Mouse (Mus musculus): ENCODE measurements at regions not wholly inside any gene's neighbourhood (a gene's known extent, or its start where the extent isn't known, plus 50 kb on each side); places are given as distances from the start of the nearest gene placed in this dataset.

DNA sequence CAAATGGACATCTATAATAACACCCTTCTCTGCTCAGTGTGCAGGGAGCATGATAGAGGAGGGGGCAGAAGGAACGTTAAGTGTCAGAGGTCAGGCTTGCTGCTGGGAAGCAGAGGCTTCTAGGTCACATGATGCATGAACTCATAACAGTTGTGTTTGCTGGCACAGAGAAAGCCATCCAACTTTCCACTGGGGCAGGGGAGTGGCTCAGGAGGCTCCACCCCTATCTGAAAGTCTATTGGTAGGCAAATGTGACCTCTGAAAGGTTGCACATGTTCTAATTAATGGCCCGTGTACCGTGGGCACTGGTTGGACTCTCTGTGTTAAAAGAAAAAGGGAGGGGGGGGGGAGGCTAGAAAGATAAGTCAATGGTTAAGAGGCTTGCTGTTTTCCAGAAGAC is 224.6 kb downstream of the Slc16a7 start:
- DNase-seq: no peak

DNA sequence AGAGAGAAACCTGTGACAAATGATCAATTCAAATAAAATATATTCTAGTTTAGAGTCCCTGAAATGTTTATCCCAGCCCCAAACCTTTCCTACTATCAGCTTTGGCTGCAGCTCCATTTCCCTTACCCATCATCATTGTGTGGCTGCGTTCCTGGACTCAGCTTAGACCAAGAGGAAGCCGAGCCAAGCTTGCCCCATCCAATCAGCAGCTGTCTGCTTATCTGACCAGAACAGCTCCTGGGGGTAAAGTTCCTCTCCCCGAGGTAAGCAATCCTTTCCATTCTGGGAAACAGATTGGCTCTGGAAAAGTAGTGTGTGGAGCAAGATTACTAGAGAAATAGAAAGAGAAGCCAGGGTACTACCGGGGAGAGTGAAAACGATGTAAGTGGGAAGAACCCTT is 228.2 kb downstream of the Slc16a7 start:
- no peak for DNase-seq

DNA sequence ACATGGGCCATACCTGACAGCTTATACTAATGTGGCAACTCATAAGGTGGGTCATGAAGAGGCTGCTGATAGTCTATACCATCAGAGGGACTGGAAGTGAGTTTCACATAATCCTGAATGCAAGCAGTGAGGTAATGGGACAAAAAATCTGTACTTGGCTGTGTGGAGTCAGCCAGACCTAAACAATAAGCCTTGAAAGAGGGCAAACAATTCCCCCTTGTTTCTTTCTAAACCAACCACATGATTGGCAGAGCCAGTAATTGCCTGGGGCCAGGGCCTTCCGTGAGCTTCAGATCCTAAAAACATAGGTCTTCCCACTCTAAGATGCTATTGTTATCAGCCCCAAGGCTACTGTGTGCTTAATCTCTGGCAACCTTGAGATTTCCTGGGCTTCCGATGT is 240.5 kb downstream of the Slc16a7 start:
- DNase-seq: no peak

DNA sequence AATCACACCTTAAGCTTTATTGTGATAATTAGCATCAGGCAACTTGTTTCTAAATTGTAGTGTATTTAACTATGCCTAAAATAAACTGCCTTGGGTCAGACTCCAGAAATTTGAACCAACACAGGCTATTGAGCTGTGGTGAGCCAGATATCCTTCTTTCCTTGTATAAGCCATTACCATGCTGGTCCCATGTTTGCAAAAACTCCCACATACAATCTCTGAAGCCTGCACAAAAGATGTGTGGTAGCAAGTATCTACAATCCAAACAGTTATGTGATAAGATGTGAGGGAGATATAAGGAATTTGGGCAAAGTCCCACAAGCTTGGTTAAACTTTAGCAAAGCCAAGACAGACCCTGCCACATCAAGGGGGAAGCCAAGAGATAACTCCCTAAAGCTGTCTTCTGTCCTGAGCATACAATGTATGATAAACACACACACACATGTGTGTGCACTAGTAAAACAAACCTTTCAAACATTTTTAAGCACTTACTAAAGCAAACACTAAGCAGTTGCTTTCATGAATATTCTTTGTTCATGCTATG is 242.0 kb downstream of the Slc16a7 start:
- no peak for DNase-seq

DNA sequence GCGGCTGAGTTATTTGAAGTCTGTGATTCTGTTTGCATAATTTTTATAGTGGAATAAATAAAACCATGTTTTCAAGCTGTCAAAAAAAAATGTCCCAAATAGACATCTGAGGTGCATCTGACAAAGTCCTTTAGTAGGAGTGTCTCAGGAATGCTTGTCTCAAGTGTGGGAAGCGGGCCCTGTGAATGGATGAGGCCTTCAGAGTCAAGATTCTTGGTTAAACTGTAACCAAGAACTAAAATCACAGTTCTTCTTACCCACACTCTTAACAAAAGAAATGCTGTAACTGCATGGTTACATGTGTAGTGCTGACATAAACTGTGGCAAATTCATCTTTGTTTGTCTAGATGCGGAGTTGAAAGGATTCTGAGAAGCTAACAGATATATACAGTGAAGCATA is 242.9 kb downstream of the Slc16a7 start:
- no peak for DNase-seq

DNA sequence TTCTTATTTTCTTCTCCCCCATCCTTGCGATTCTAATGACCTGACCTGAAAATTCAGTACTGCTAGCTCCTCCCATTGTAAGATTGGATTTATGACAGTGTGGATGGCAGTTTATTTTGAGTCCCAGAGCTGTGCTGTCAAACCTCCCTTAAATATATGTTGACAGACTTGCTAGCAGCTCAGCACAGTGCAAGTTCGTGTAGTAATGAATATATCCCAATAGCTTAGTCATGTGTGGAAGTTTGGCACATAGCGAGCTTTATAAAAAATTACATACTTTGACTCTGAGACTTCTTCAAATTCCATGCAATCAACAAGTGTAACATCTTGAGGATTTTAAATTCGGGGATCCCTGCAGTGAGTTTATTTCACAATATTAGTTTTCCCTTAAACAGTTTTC is 243.5 kb downstream of the Slc16a7 start:
- no peak for DNase-seq

DNA sequence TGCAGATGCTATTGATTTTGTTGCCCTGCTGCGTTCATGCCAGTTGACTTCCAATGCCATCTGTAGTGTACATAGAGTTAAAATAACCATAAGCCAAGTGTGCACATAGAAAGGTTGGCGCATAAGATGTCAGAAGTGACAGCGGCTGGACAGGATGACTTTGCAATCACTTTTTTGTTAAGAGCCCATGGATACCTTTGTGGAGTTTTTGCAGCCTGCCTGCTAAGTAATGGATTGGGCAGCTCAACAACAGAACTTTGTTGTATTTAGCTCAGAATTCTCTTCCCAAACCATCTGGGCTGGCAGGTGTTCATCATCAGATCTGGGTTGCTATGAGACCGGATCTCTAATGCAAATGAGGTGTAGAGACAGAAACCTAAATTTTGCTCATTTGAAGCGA is 267.5 kb downstream of the Slc16a7 start:
- no peak for DNase-seq

DNA sequence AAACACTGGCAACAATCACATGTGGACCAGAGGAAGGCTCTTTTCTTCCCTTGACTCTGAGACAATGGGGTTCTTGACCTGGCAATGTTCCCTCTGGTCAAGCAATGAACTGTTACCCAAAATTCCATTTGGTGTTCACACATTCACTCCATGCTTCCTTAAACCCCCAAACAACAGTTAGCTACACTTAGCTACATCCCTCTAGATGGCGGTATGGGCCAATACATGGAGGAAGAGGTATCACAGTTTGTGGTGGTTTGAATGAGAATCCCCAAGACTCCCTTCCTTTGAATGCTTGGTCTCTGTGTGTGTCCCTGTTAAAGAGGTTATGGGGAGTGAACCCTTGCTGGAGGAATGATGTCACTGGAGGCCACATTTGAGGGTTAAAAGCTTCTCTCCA is 274.9 kb downstream of the Slc16a7 start:
- DNase-seq: peak; percentile 1

DNA sequence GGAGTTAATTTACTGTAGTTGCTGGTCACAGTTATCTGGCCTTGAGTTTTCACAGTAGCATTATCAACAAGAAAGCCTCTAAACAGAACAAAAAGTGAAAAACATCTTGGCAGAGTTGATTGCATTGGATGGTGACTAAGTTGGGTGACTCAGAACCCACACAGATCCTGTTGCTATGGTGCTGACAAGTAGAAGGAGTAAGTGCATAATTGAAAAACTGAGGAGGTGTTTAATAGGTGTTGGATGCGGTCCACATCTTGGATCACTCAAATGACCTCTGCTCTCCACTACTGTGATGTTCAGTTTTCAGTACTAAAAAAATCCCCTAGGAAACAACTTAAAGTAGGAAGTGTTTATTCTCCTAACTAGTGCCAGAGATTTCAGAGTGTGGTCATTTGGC is 280.3 kb downstream of the Slc16a7 start:
- DNase-seq: no peak

DNA sequence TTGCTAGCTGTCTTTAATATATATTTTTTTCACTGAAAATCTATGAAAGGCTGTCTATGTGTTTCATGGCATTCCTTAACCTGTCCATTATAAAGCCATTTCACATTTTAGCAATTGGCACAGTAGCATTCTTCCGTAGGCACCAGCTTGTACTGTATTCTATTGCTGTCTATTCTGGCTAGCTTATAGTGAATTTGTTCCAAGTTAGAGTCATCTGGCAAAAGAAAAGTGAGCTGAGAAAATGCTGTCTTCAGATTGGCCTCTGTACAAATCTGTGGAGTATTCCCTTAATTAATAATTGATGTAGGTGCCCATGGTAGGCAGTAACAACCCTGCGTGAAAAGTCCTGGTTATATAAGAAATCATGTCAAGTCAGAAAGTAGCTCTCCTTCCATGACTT is 304.3 kb downstream of the Slc16a7 start:
- DNase-seq: no peak

DNA sequence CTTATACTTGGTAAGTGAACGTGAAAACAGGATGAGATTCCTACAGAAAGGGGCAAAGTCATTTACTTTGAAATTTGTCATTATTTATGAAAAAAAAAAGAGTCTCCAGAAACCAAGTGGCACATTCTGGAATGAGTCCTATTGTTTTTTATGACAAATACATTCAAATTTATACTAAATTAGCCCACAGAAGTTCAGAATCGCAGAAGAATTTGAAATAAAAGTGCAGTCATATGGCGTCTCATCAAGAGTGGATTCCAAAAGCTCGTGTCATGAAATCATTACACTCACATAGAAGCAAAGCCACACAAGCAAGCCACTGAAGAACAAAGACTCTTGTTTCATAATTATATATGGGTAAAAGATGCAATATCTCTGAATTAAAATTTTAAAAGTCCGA is 316.9 kb downstream of the Slc16a7 start:
- DNase-seq: no peak

DNA sequence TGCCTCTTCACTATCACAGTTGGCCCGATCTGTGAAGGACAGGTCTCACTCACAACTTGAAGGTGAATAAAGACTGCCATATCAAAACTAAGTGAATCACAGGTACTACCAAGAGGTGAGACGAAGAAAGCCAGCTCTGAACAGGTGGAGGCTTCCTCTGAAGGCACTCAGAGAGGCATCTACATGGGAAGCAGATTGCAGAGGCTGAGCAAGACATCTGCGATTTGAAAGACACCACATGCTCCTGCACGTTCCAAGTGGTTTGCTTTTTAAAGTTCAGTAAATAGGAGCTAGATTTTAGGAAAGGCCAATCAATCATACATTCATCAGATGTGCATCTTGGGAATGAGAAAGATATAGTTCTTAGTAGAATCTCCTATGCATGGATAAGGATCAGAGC is 319.0 kb downstream of the Slc16a7 start:
- DNase-seq: no peak

DNA sequence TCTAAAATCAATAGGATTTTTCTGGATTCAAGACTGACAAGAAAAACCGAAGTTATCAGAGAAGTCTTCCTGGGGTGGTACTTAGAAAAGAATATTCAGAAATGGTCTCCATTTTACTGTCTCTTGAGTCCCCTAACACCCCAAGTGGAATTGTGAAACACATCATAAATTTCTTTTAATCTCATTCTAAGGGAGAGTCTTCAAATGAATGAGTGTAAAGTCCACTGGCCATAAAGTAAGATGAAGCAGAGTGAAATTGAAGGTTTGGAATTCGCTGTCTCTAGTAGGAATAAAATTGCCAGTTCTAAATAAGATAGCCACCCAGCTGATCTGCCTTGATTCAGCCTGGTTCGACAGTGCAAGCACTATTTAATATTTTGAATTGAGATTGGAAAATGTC is 350.0 kb downstream of the Slc16a7 start:
- DNase-seq: no peak

DNA sequence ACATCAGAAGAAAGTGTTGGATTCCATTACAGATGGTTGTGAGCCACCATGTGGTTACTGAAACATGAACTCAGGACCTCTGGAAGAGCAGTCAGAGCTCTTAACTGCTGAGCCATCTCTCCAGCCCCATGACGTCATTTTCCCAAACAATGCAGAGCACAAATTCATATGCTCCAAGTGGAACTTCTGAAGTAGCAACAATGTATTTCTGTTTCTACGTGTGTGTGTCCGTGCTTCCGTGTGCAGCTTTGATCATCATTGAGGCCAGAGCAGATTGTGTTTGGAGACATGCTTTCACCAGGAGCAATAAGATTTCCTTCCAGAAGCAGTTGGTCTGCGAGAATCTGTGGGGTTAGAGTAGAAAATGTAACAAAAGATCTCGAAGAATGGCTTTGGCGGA is 353.6 kb downstream of the Slc16a7 start:
- DNase-seq: no peak

DNA sequence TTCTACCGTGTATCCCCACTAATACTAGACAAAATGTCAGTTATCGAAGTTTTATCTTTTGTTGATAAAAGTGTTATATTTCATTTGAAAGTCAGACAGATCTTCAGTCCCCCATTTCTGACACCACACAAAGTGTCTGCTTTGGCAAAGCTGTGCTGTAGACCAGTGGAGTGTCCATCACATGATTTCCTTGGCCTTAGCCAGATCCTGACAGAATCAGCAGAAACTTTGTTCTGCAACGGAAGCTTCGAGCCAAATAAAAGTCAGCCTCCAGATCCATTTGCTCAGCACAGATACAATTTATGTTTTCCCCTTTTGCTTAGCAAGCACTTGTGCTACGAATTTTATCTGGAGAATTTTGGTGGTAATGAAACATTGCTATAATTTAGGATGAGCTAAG is 360.9 kb downstream of the Slc16a7 start:
- no peak for DNase-seq

DNA sequence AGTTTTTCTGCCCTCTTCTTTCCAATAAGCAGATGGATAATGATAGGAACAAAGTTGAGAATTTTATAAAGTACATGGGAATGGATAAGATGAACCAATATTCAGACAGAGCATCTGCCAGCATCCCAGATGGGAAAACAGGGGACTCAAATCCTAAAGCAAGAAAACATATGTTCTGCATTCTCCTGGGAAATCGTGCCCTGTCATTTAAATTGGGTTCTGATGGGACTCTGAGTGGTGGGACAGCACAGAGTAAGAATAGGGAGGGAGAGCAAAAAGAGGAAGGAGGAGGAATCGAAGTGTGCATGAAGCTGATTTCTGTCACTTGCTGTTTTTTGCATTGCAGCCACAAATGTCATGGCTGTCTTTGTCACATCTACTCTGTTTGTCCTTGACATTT is 362.4 kb downstream of the Slc16a7 start:
- no peak for DNase-seq
